Mouse (Mus musculus) lung, embryonic 15.5 days (tissue): ENCODE measurements around the gene Mib2. TPM values are rescaled to one million over a fixed set of nuclear protein-coding genes. Genes with fewer than 3 reads are reported as not detected.

Experiments used
- polyA plus RNA-seq: library from polyadenylated mRNA; unstranded; fragments of >200 nt; fragmentation: Nextera tagmentation; extraction: Ambion mirVana; gene quantifications from 2 replicates; pipeline ENCODE4 v1.2.1, GENCODE M21; 2015

Mib2 gene
- polyA plus RNA-seq, 1 experiment from 2014 or later, result 29.1 TPM

Other genes with a start within 250 kb of the Mib2 start
- 0.18 and 0.27 TPM in 2 replicates for gene Tmem52, start 200.1 kb downstream of the Mib2 start, polyA plus RNA-seq
- gene Gnb1, start 177.8 kb downstream of the Mib2 start, polyA plus RNA-seq, result 527 and 534 TPM in 2 replicates
- 76.3 and 77.6 TPM in 2 replicates for gene Nadk, start 106.8 kb downstream of the Mib2 start, polyA plus RNA-seq
- 6.4 and 6.5 TPM in 2 replicates for gene Slc35e2, start 67.8 kb downstream of the Mib2 start, polyA plus RNA-seq
- 50.2 and 53.6 TPM in 2 replicates for gene Cdk11b, start 44.3 kb downstream of the Mib2 start, polyA plus RNA-seq
- not detected in 2 replicates for gene Gm10563, start 23.8 kb downstream of the Mib2 start, polyA plus RNA-seq
- 41.7 and 47.8 TPM in 2 replicates for gene Mmp23, start 15.8 kb downstream of the Mib2 start, polyA plus RNA-seq
- gene Fndc10, start 25.1 kb upstream of the Mib2 start, polyA plus RNA-seq, result 4.3 and 4.9 TPM in 2 replicates
- gene Ssu72, start 35.6 kb upstream of the Mib2 start, polyA plus RNA-seq, result 147 and 150 TPM in 2 replicates
- 0.44 and 0.59 TPM in 2 replicates for gene Tmem240, start 65.6 kb upstream of the Mib2 start, polyA plus RNA-seq
- gene Atad3a, start 91.9 kb upstream of the Mib2 start, polyA plus RNA-seq, result 84.7 and 90.0 TPM in 2 replicates
- gene Vwa1, start 105.5 kb upstream of the Mib2 start, polyA plus RNA-seq, result 10.5 and 11.0 TPM in 2 replicates
- gene Tmem88b, start 116.7 kb upstream of the Mib2 start, polyA plus RNA-seq, result 0.16 and 0.26 TPM in 2 replicates
- 0.20 TPM in 1 of 2 replicates, not detected in the other for gene Ankrd65, start 121.2 kb upstream of the Mib2 start, polyA plus RNA-seq
- 193 and 228 TPM in 2 replicates for gene Mrpl20, start 133.7 kb upstream of the Mib2 start, polyA plus RNA-seq
- gene Ccnl2, start 143.3 kb upstream of the Mib2 start, polyA plus RNA-seq, result 152 and 169 TPM in 2 replicates
- 143 and 146 TPM in 2 replicates for gene Aurkaip1, start 162.1 kb upstream of the Mib2 start, polyA plus RNA-seq
- gene Mxra8, start 170.5 kb upstream of the Mib2 start, polyA plus RNA-seq, result 194 and 223 TPM in 2 replicates
- gene Dvl1, start 178.2 kb upstream of the Mib2 start, polyA plus RNA-seq, result 14.0 and 14.7 TPM in 2 replicates
- gene Tas1r3, start 194.2 kb upstream of the Mib2 start, polyA plus RNA-seq, result 0.34 and 0.36 TPM in 2 replicates
- 14.5 and 15.2 TPM in 2 replicates for gene Cptp, start 200.2 kb upstream of the Mib2 start, polyA plus RNA-seq
- gene Ints11, start 200.3 kb upstream of the Mib2 start, polyA plus RNA-seq, result 77.7 and 80.5 TPM in 2 replicates
- gene Pusl1, start 222.6 kb upstream of the Mib2 start, polyA plus RNA-seq, result 42.9 and 44.9 TPM in 2 replicates
- 15.1 and 17.7 TPM in 2 replicates for gene Acap3, start 222.6 kb upstream of the Mib2 start, polyA plus RNA-seq